Mouse (Mus musculus): ENCODE results near the gene Btbd19. TPM values are rescaled to one million over a fixed set of nuclear protein-coding genes. Genes with fewer than 3 reads are reported as not detected.

Gene Btbd19
- polyA plus RNA-seq, 1 experiment from 2014 or later = 6.7 TPM

GRCm38 (mm10) chr4:117100036-117100435, 25.5 kb downstream of the Btbd19 start:
- WGBS = 80% methylated on average over 4 of the region's 4 CpGs
- peaks cover 9% of the 10 kb centered on the region; the same call in 1 of the 2 replicates for H3K4me1 ChIP-seq (ENCODE audit: control insufficient read depth, insufficient read depth, low read length)
- no peak for ATAC-seq (ENCODE audit: insufficient number of reproducible peaks, insufficient read depth, low FRiP score, low read depth)

GRCm38 (mm10) chr4:117098764-117099036, 26.8 kb downstream of the Btbd19 start:
- H3K4me2 ChIP-seq (replicated peaks; ENCODE audit: low read depth, low read length) = peak overlapping the region; percentile 82
- no peaks in the 10 kb centered on the region for H3K27me3 ChIP-seq (ENCODE audit: control insufficient read depth, insufficient read depth, low read length)
- peak overlapping the region; percentile 82 for H3K27ac ChIP-seq (ENCODE audit: low read length)
- ATAC-seq (ENCODE audit: insufficient number of reproducible peaks, insufficient read depth, low FRiP score, low read depth) = no peak
- H3K9me3 ChIP-seq (ENCODE audit: control insufficient read depth, low read depth, low read length) = no peaks in the 10 kb centered on the region
- H3K4me3 ChIP-seq (ENCODE audit: low read depth, low read length) = no peak overlapping the region
- no peak overlapping the region for H3K9ac ChIP-seq (replicated peaks; ENCODE audit: low read depth, low read length)
- WGBS = 50% methylated on average over 2 of the region's 2 CpGs
- H3K4me1 ChIP-seq (ENCODE audit: control insufficient read depth, insufficient read depth, low read length) = peaks cover 9% of the 10 kb centered on the region; the same call in 1 of the 2 replicates
- H3K36me3 ChIP-seq (ENCODE audit: control insufficient read depth, insufficient read depth, low read length) = peaks cover 6% of the 10 kb centered on the region; the same call in 1 of the 2 replicates

More at GRCm38 (mm10) chr4:117100036-117100435, 25.5 kb downstream of the Btbd19 start:
- H3K27ac ChIP-seq (ENCODE audit: low read length) = no peak overlapping the region
- no peaks in the 10 kb centered on the region for H3K27me3 ChIP-seq (ENCODE audit: control insufficient read depth, insufficient read depth, low read length)
- no peak overlapping the region for H3K9ac ChIP-seq (replicated peaks; ENCODE audit: low read depth, low read length)
- peaks cover 6% of the 10 kb centered on the region; the same call in 1 of the 2 replicates for H3K36me3 ChIP-seq (ENCODE audit: control insufficient read depth, insufficient read depth, low read length)
- no peaks in the 10 kb centered on the region for H3K9me3 ChIP-seq (ENCODE audit: control insufficient read depth, low read depth, low read length)
- no peak overlapping the region for H3K4me2 ChIP-seq (replicated peaks; ENCODE audit: low read depth, low read length)
- H3K4me3 ChIP-seq (ENCODE audit: low read depth, low read length) = no peak overlapping the region

GRCm38 (mm10) chr4:117097969-117098763, 27.4 kb downstream of the Btbd19 start:
- Histone ChIP-seq H3K4me3 (ENCODE audit: low read depth, low read length) (0 out of 2 replicates have a peak overlapping the region, but pooled peaks have one; percentile 48), H3K9me3 (ENCODE audit: control insufficient read depth, low read depth, low read length) (no peaks in the 10 kb centered on the region), H3K27ac (ENCODE audit: low read length) (peak overlapping the region; percentile 82), H3K9ac (replicated peaks; ENCODE audit: low read depth, low read length) (no peak overlapping the region), H3K4me1 (ENCODE audit: control insufficient read depth, insufficient read depth, low read length) (peaks cover 9% of the 10 kb centered on the region; the same call in 1 of the 2 replicates), H3K36me3 (ENCODE audit: control insufficient read depth, insufficient read depth, low read length) (peaks cover 6% of the 10 kb centered on the region; the same call in 1 of the 2 replicates), H3K27me3 (ENCODE audit: control insufficient read depth, insufficient read depth, low read length) (no peaks in the 10 kb centered on the region), H3K4me2 (replicated peaks; ENCODE audit: low read depth, low read length) (peak overlapping the region; percentile 82)
- ATAC-seq (ENCODE audit: insufficient number of reproducible peaks, insufficient read depth, low FRiP score, low read depth) = peak; percentile 39; the same call in 1 of the 2 replicates
- 42% methylated on average over 8 of the region's 8 CpGs for WGBS

GRCm38 (mm10) chr4:117096666-117097065, 28.9 kb downstream of the Btbd19 start:
- H3K9me3 ChIP-seq (ENCODE audit: control insufficient read depth, low read depth, low read length) = no peaks in the 10 kb centered on the region
- H3K9ac ChIP-seq (replicated peaks; ENCODE audit: low read depth, low read length) = peak overlapping the region; percentile 22; the same call in 1 of the 2 replicates
- peak overlapping the region; percentile 82 for H3K4me2 ChIP-seq (replicated peaks; ENCODE audit: low read depth, low read length)
- WGBS = 6% methylated on average over 5 of the region's 5 CpGs
- ATAC-seq (ENCODE audit: insufficient number of reproducible peaks, insufficient read depth, low FRiP score, low read depth) = no peak
- H3K4me1 ChIP-seq (ENCODE audit: control insufficient read depth, insufficient read depth, low read length) = peaks cover 9% of the 10 kb centered on the region; the same call in 1 of the 2 replicates
- H3K36me3 ChIP-seq (ENCODE audit: control insufficient read depth, insufficient read depth, low read length) = peaks cover 6% of the 10 kb centered on the region; the same call in 1 of the 2 replicates
- peak overlapping the region; percentile 48 for H3K4me3 ChIP-seq (ENCODE audit: low read depth, low read length)
- no peaks in the 10 kb centered on the region for H3K27me3 ChIP-seq (ENCODE audit: control insufficient read depth, insufficient read depth, low read length)
- peak overlapping the region; percentile 66 for H3K27ac ChIP-seq (ENCODE audit: low read length)

- peaks cover 3% of the 10 kb centered on the region; the same call in 1 of the 2 replicates for H3K36me3 ChIP-seq (ENCODE audit: control insufficient read depth, insufficient read depth, low read length)
- peak within 1 kb of the TSS; percentile 66 for H3K27ac ChIP-seq (ENCODE audit: low read length)
- no peaks in the 10 kb centered on the region for H3K9me3 ChIP-seq (ENCODE audit: control insufficient read depth, low read depth, low read length)
- peak within 1 kb of the TSS; percentile 48 for H3K4me3 ChIP-seq (ENCODE audit: low read depth, low read length)
- no peaks in the 10 kb centered on the region for H3K27me3 ChIP-seq (ENCODE audit: control insufficient read depth, insufficient read depth, low read length)
- WGBS = under 1% methylated on average over 44 of the region's 50 CpGs
- peak within 1 kb of the TSS; percentile 82 for H3K4me2 ChIP-seq (replicated peaks; ENCODE audit: low read depth, low read length)
- H3K4me1 ChIP-seq (ENCODE audit: control insufficient read depth, insufficient read depth, low read length) = peaks cover 9% of the 10 kb centered on the region; the same call in 1 of the 2 replicates
- ATAC-seq (ENCODE audit: insufficient number of reproducible peaks, insufficient read depth, low FRiP score, low read depth) = peak; percentile 78
- peak within 1 kb of the TSS; percentile 22 for H3K9ac ChIP-seq (replicated peaks; ENCODE audit: low read depth, low read length)
Measured at GRCm38 (mm10) chr4:117095551-117096452, 29.7 kb downstream of the Btbd19 start, which contains the start of gene Ptch2. TSS of gene Ptch2 (plus strand) at chr4:117096075.

- Histone ChIP-seq H3K4me3 (ENCODE audit: low read depth, low read length) (no peak overlapping the region), H3K4me2 (replicated peaks; ENCODE audit: low read depth, low read length) (no peak overlapping the region), H3K27ac (ENCODE audit: low read length) (peak overlapping the region; percentile 66)
Measured at GRCm38 (mm10) chr4:117094626-117095361, 30.7 kb downstream of the Btbd19 start.

GRCm38 (mm10) chr4:117090586-117090985, 34.9 kb downstream of the Btbd19 start:
- Histone ChIP-seq H3K9me3 (ENCODE audit: control insufficient read depth, low read depth, low read length) (no peaks in the 10 kb centered on the region), H3K4me1 (ENCODE audit: control insufficient read depth, insufficient read depth, low read length) (peaks cover 8% of the 10 kb centered on the region), H3K36me3 (ENCODE audit: control insufficient read depth, insufficient read depth, low read length) (peaks cover 10% of the 10 kb centered on the region), H3K27ac (ENCODE audit: low read length) (no peak overlapping the region; the same call in 1 of the 2 replicates), H3K4me3 (ENCODE audit: low read depth, low read length) (no peak overlapping the region), H3K4me2 (replicated peaks; ENCODE audit: low read depth, low read length) (no peak overlapping the region), H3K9ac (replicated peaks; ENCODE audit: low read depth, low read length) (no peak overlapping the region), H3K27me3 (ENCODE audit: control insufficient read depth, insufficient read depth, low read length) (no peaks in the 10 kb centered on the region)
- WGBS = 63% methylated on average over 7 of the region's 7 CpGs
- ATAC-seq (ENCODE audit: insufficient number of reproducible peaks, insufficient read depth, low FRiP score, low read depth) = no peak

More at GRCm38 (mm10) chr4:117094626-117095361, 30.7 kb downstream of the Btbd19 start:
- no peak overlapping the region for H3K9ac ChIP-seq (replicated peaks; ENCODE audit: low read depth, low read length)
- WGBS = 58% methylated on average over 3 of the region's 3 CpGs
- H3K4me1 ChIP-seq (ENCODE audit: control insufficient read depth, insufficient read depth, low read length) = peaks cover 16% of the 10 kb centered on the region
- H3K9me3 ChIP-seq (ENCODE audit: control insufficient read depth, low read depth, low read length) = no peaks in the 10 kb centered on the region
- H3K27me3 ChIP-seq (ENCODE audit: control insufficient read depth, insufficient read depth, low read length) = no peaks in the 10 kb centered on the region
- H3K36me3 ChIP-seq (ENCODE audit: control insufficient read depth, insufficient read depth, low read length) = peaks cover under 1% of the 10 kb centered on the region; the same call in 1 of the 2 replicates
- ATAC-seq (ENCODE audit: insufficient number of reproducible peaks, insufficient read depth, low FRiP score, low read depth) = no peak
